Mouse (Mus musculus) brown adipose tissue, adult 24 weeks (tissue): ENCODE data around the gene Ank3. TPM values are rescaled to one million over a fixed set of nuclear protein-coding genes. Genes with fewer than 3 reads are reported as not detected.

Source experiments
- H3K27ac ChIP-seq: fragments of 200-500 bp; replicated peaks from 2 replicates; pipeline ENCODE4 v1.5.1; 2012; ENCODE audit warnings: low read depth, mild to moderate bottlenecking, low read length
- H3K4me1 ChIP-seq: fragments of 200-500 bp; 2 replicates; pipeline ENCODE4 v1.6.1; 2012; ENCODE audit warnings: low read length, mixed read lengths; ENCODE audit not compliant: control insufficient read depth, insufficient read depth, insufficient read length
- H3K4me3 ChIP-seq: fragments of 200-500 bp; 2 replicates; pipeline ENCODE4 v1.5.1; 2012; ENCODE audit warnings: low read depth, mild to moderate bottlenecking, low read length, moderate library complexity; ENCODE audit not compliant: insufficient read depth
- polyA plus RNA-seq: library from polyadenylated mRNA; stranded (reverse); fragments of >200 nt; gene quantifications from 2 replicates; pipeline ENCODE4 v1.2.4, GENCODE M21; 2012; ENCODE audit not compliant: missing spikeins, insufficient read depth, insufficient read length

The Ank3 gene
- polyA plus RNA-seq, 1 experiment: 6.5 TPM

- Histone ChIP-seq H3K27ac (no peak overlapping the region), H3K4me1 (no peaks in the 10 kb centered on the region), H3K4me3 (no peak overlapping the region)
Measured at GRCm38 (mm10) chr10:69478831-69479230, 80.3 kb downstream of the Ank3 start.

- no peak overlapping the region for H3K27ac ChIP-seq
- no peak overlapping the region for H3K4me3 ChIP-seq
- no peaks in the 10 kb centered on the region for H3K4me1 ChIP-seq
Measured at GRCm38 (mm10) chr10:69485191-69485786, 86.7 kb downstream of the Ank3 start.

- Histone ChIP-seq H3K4me1 (no peaks in the 10 kb centered on the region), H3K4me3 (no peak overlapping the region), H3K27ac (no peak overlapping the region)
Measured at GRCm38 (mm10) chr10:69490182-69490581, 91.6 kb downstream of the Ank3 start.

- Histone ChIP-seq H3K4me3 (no peak overlapping the region), H3K4me1 (no peaks in the 10 kb centered on the region), H3K27ac (no peak overlapping the region)
Measured at GRCm38 (mm10) chr10:69491975-69492374, 93.4 kb downstream of the Ank3 start.

- Histone ChIP-seq H3K4me3 (no peak overlapping the region), H3K4me1 (no peaks in the 10 kb centered on the region), H3K27ac (no peak overlapping the region)
Measured at GRCm38 (mm10) chr10:69497382-69497781, 98.8 kb downstream of the Ank3 start.

- Histone ChIP-seq H3K27ac (no peak overlapping the region), H3K4me1 (no peaks in the 10 kb centered on the region), H3K4me3 (no peak overlapping the region)
Measured at GRCm38 (mm10) chr10:69500171-69500860, 101.7 kb downstream of the Ank3 start.

GRCm38 (mm10) chr10:69503791-69504190 is 105.2 kb downstream of the Ank3 start:
- Histone ChIP-seq H3K4me1 (no peaks in the 10 kb centered on the region), H3K27ac (no peak overlapping the region), H3K4me3 (no peak overlapping the region)

GRCm38 (mm10) chr10:69507719-69508118 is 109.1 kb downstream of the Ank3 start:
- Histone ChIP-seq H3K4me3 (no peak overlapping the region), H3K27ac (no peak overlapping the region), H3K4me1 (no peaks in the 10 kb centered on the region)

- no peak overlapping the region for H3K4me3 ChIP-seq
Measured at GRCm38 (mm10) chr10:69510392-69510791, 111.8 kb downstream of the Ank3 start.

GRCm38 (mm10) chr10:69511234-69511633 is 112.7 kb downstream of the Ank3 start:
- H3K27ac ChIP-seq: no peak overlapping the region
- H3K4me3 ChIP-seq: no peak overlapping the region
- H3K4me1 ChIP-seq: no peaks in the 10 kb centered on the region

More at GRCm38 (mm10) chr10:69510392-69510791, 111.8 kb downstream of the Ank3 start:
- H3K27ac ChIP-seq: no peak overlapping the region
- H3K4me1 ChIP-seq: no peaks in the 10 kb centered on the region

- Histone ChIP-seq H3K27ac (no peak overlapping the region), H3K4me1 (no peaks in the 10 kb centered on the region), H3K4me3 (no peak overlapping the region)
Measured at GRCm38 (mm10) chr10:69521977-69522376, 123.4 kb downstream of the Ank3 start.

- Histone ChIP-seq H3K27ac (no peak overlapping the region), H3K4me1 (no peaks in the 10 kb centered on the region), H3K4me3 (no peak overlapping the region)
Measured at GRCm38 (mm10) chr10:69523202-69523601, 124.6 kb downstream of the Ank3 start.

- no peaks in the 10 kb centered on the region for H3K4me1 ChIP-seq
- no peak overlapping the region for H3K4me3 ChIP-seq
- no peak overlapping the region for H3K27ac ChIP-seq
Measured at GRCm38 (mm10) chr10:69527318-69527717, 128.7 kb downstream of the Ank3 start.

GRCm38 (mm10) chr10:69528746-69529145 is 130.2 kb downstream of the Ank3 start:
- Histone ChIP-seq H3K4me3 (no peak overlapping the region), H3K27ac (no peak overlapping the region), H3K4me1 (no peaks in the 10 kb centered on the region)

- Histone ChIP-seq H3K4me3 (no peak overlapping the region), H3K27ac (no peak overlapping the region), H3K4me1 (no peaks in the 10 kb centered on the region)
Measured at GRCm38 (mm10) chr10:69530326-69530725, 131.8 kb downstream of the Ank3 start.

GRCm38 (mm10) chr10:69531569-69531968 is 133.0 kb downstream of the Ank3 start:
- Histone ChIP-seq H3K4me1 (no peaks in the 10 kb centered on the region), H3K4me3 (no peak overlapping the region), H3K27ac (no peak overlapping the region)
